ENCODE assay signal across 21 mouse cellular contexts in the genomic region with DNA sequence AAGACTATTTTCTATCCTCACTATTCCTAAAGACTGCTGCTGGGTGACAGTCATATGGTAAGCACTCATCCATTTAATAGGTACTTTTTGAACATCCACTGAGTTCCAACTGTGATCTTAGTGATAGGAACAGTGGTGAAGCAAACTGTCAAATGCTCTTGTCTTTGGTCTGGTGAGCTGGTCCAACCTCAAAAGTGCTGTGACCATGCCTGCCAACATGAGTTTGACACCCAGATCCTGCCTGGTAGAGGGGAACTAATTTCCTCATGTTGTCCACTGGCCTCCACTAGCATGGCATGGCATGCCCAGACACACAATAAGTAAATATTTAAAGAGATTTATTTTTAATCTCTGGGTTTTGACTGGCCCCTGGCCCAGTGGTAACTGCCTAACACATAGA. TPM values are rescaled to one million over a fixed set of nuclear protein-coding genes. Genes with fewer than 3 reads are reported as not detected.
A peak's percentile ranks its signal among the peaks of the same experiment; 100 is the strongest.
DNase-seq lines count a peak whose midpoint lies in the region; ATAC-seq lines count a peak whose summit lies in the region.
"Had no signal": no experiment of that assay in that cellular context is flagged by ENCODE, and none has a peak within 500 bp of the region (broad histone marks: within the 10 kb centered on the region; RNA-seq: fewer than 3 reads in every experiment).

No protein-coding gene starts in this region.

- H3K4me3 ChIP-seq in heart, embryonic 11.5 days (ENCODE audit: low read depth, low read length) = no peak overlapping the region
- H3K4me3 ChIP-seq: embryonic facial prominence, embryonic 13.5 days; embryonic facial prominence, embryonic 15.5 days; forebrain, embryonic 10.5 days; forebrain, embryonic 13.5 days had no signal

- no peak overlapping the region for H3K4me2 ChIP-seq in heart, embryonic 11.5 days
- H3K4me2 ChIP-seq: embryonic facial prominence, embryonic 13.5 days; embryonic facial prominence, embryonic 15.5 days; forebrain, embryonic 13.5 days had no signal

- no peak for ATAC-seq in heart, embryonic 11.5 days (replicated peaks; ENCODE audit: insufficient number of reproducible peaks, low FRiP score, low TSS enrichment)
- ATAC-seq: forebrain, embryonic 13.5 days; forebrain, embryonic 16.5 days had no signal

- no peaks in the 10 kb centered on the region for H3K9me3 ChIP-seq in heart, embryonic 11.5 days (replicated peaks; ENCODE audit: control insufficient read depth, low read length)
- H3K9me3 ChIP-seq: embryonic facial prominence, embryonic 15.5 days; forebrain, embryonic 10.5 days; forebrain, embryonic 13.5 days had no signal

- no peak overlapping the region for H3K27ac ChIP-seq in heart, embryonic 11.5 days (ENCODE audit: low read depth, low read length)
- H3K27ac ChIP-seq: embryonic facial prominence, embryonic 13.5 days; embryonic facial prominence, embryonic 15.5 days; forebrain, embryonic 10.5 days; forebrain, embryonic 13.5 days had no signal

- peak; percentile 78 for DNase-seq in heart, adult 11 months
- peak; percentile 20 for DNase-seq in urinary bladder, postnatal 14 days (ENCODE audit: low spot score)
- no peak for DNase-seq in urinary bladder, postnatal 10 days (ENCODE audit: low spot score)
- DNase-seq in splenic B cell, adult 2 months (ENCODE audit: low read depth, low spot score) = peak; percentile 33
- DNase-seq in kidney, adult 18-20 months = no peak
- DNase-seq: adrenal gland, adult 2 months; adrenal gland, postnatal 10 days; adrenal gland, postnatal 25 days; cerebellum, adult 11 months; cerebellum, adult 18-20 months; cerebellum, adult 8-10 months; cerebellum, adult 9-11 months; cerebellum, postnatal 14 days; cerebellum, postnatal 36 days; embryo, embryonic 11 days had no signal

- H3K4me1 ChIP-seq in heart, embryonic 11.5 days (ENCODE audit: control insufficient read depth, insufficient read depth, low read length) = no peaks in the 10 kb centered on the region
- H3K4me1 ChIP-seq: embryonic facial prominence, embryonic 13.5 days; forebrain, embryonic 10.5 days had no signal

- no peak overlapping the region for H3K9ac ChIP-seq in heart, embryonic 11.5 days (ENCODE audit: low read depth, low read length)
- H3K9ac ChIP-seq: embryonic facial prominence, embryonic 13.5 days; embryonic facial prominence, embryonic 15.5 days; forebrain, embryonic 13.5 days had no signal

- H3K36me3 ChIP-seq in heart, embryonic 11.5 days (ENCODE audit: control insufficient read depth, insufficient read depth, low read length) = peaks cover 16% of the 10 kb centered on the region
- peaks cover 2% of the 10 kb centered on the region; the same call in 1 of the 2 replicates for H3K36me3 ChIP-seq in splenic B cell, adult 2 months (ENCODE audit: control insufficient read depth, insufficient read depth, low read length, poor library complexity, severe bottlenecking)

- H3K27me3 ChIP-seq in heart, embryonic 11.5 days (ENCODE audit: control insufficient read depth, insufficient read depth, low read length) = no peaks in the 10 kb centered on the region
- H3K27me3 ChIP-seq in splenic B cell, adult 2 months (ENCODE audit: control insufficient read depth, insufficient read depth, low read length, poor library complexity, severe bottlenecking) = no peaks in the 10 kb centered on the region
- H3K27me3 ChIP-seq: embryonic facial prominence, embryonic 13.5 days; embryonic facial prominence, embryonic 15.5 days; forebrain, embryonic 13.5 days had no signal

RNA-seq across cellular contexts. Expression of a gene that starts 8.6 kb away (rescaled TPM):
- 51.2 and 51.5 TPM in 2 replicates for polyA plus RNA-seq in heart, embryonic 11.5 days (2014; fragmentation: Nextera tagmentation; extraction: Ambion mirVana)

RNA-seq across cellular contexts. Expression of a gene that starts 8.9 kb away (rescaled TPM):
- polyA plus RNA-seq in heart, embryonic 11.5 days (2014; fragmentation: Nextera tagmentation; extraction: Ambion mirVana) = 531 and 534 TPM in 2 replicates

RNA-seq across cellular contexts. Expression of a gene that starts 35.9 kb away (rescaled TPM):
- polyA plus RNA-seq in heart, embryonic 11.5 days (2014; fragmentation: Nextera tagmentation; extraction: Ambion mirVana) = 171 and 180 TPM in 2 replicates

RNA-seq across cellular contexts. Expression of a gene that starts 49.9 kb away (rescaled TPM):
- 0.13 and 0.63 TPM in 2 replicates for polyA plus RNA-seq in heart, embryonic 11.5 days (2014; fragmentation: Nextera tagmentation; extraction: Ambion mirVana)

RNA-seq across cellular contexts. Expression of a gene that starts 50.2 kb away (rescaled TPM):
- polyA plus RNA-seq in heart, embryonic 11.5 days (2014; fragmentation: Nextera tagmentation; extraction: Ambion mirVana) = 546 and 556 TPM in 2 replicates

Comparison
In these comparisons a context has a peak if more than half of its experiments do, and no peak if none do; other contexts are left out.
1. DNase-seq: peak in heart, adult 11 months (single experiment), urinary bladder, postnatal 14 days (single experiment) and splenic B cell, adult 2 months (single experiment); none in urinary bladder, postnatal 10 days (single experiment) and kidney, adult 18-20 months (single experiment).